Mouse (Mus musculus): ENCODE results near the gene Ulk3.

Ulk3 gene

GRCm38 (mm10) chr9:57589224-57590126, at the start of gene Ulk3:
Gene Ulk3 (plus strand): TSS chr9:57589452.
- DNase-seq (ENCODE audit: extremely low read depth, low read depth): peak; percentile 43

GRCm38 (mm10) chr9:57539550-57539949, 49.7 kb upstream of the Ulk3 start:
- no peak for DNase-seq (ENCODE audit: extremely low read depth, low read depth)

- DNase-seq (ENCODE audit: extremely low read depth, low read depth): no peak
Observed at GRCm38 (mm10) chr9:57541312-57541711, 47.9 kb upstream of the Ulk3 start.

GRCm38 (mm10) chr9:57543951-57544350, 45.3 kb upstream of the Ulk3 start:
- no peak for DNase-seq (ENCODE audit: extremely low read depth, low read depth)

- DNase-seq (ENCODE audit: extremely low read depth, low read depth): no peak
Observed at GRCm38 (mm10) chr9:57547287-57547686, 42.0 kb upstream of the Ulk3 start.

- no peak for DNase-seq (ENCODE audit: extremely low read depth, low read depth)
Observed at GRCm38 (mm10) chr9:57547869-57548268, 41.4 kb upstream of the Ulk3 start.

- no peak for DNase-seq (ENCODE audit: extremely low read depth, low read depth)
Observed at GRCm38 (mm10) chr9:57549186-57549585, 40.1 kb upstream of the Ulk3 start.

GRCm38 (mm10) chr9:57550126-57550862, 39.0 kb upstream of the Ulk3 start:
- DNase-seq (ENCODE audit: extremely low read depth, low read depth): no peak

- peak; percentile 48 for DNase-seq (ENCODE audit: extremely low read depth, low read depth)
Observed at GRCm38 (mm10) chr9:57552139-57552887, 36.9 kb upstream of the Ulk3 start, which contains the start of gene Mpi. Gene Mpi (minus strand): TSS chr9:57552763.

GRCm38 (mm10) chr9:57553119-57553518, 36.1 kb upstream of the Ulk3 start:
- DNase-seq (ENCODE audit: extremely low read depth, low read depth): no peak

GRCm38 (mm10) chr9:57554753-57555152, 34.5 kb upstream of the Ulk3 start:
- no peak for DNase-seq (ENCODE audit: extremely low read depth, low read depth)

- DNase-seq (ENCODE audit: extremely low read depth, low read depth): no peak
Observed at GRCm38 (mm10) chr9:57557215-57557614, 32.0 kb upstream of the Ulk3 start.

GRCm38 (mm10) chr9:57558625-57559024, 30.6 kb upstream of the Ulk3 start:
- DNase-seq (ENCODE audit: extremely low read depth, low read depth): no peak

- DNase-seq (ENCODE audit: extremely low read depth, low read depth): no peak
Observed at GRCm38 (mm10) chr9:57559568-57559967, 29.7 kb upstream of the Ulk3 start.

- DNase-seq (ENCODE audit: extremely low read depth, low read depth): no peak
Observed at GRCm38 (mm10) chr9:57560263-57560662, 29.0 kb upstream of the Ulk3 start.

- peak; percentile 89 for DNase-seq (ENCODE audit: extremely low read depth, low read depth)
Observed at GRCm38 (mm10) chr9:57560861-57561710, 28.2 kb upstream of the Ulk3 start, which contains the start of gene Scamp2. Gene Scamp2 (plus strand): TSS chr9:57560943.

GRCm38 (mm10) chr9:57561711-57562099, 27.5 kb upstream of the Ulk3 start:
- peak; percentile 55 for DNase-seq (ENCODE audit: extremely low read depth, low read depth)

GRCm38 (mm10) chr9:57562896-57563372, 26.3 kb upstream of the Ulk3 start:
- no peak for DNase-seq (ENCODE audit: extremely low read depth, low read depth)

- DNase-seq (ENCODE audit: extremely low read depth, low read depth): no peak
Observed at GRCm38 (mm10) chr9:57564609-57565008, 24.6 kb upstream of the Ulk3 start.

- no peak for DNase-seq (ENCODE audit: extremely low read depth, low read depth)
Observed at GRCm38 (mm10) chr9:57565741-57566221, 23.5 kb upstream of the Ulk3 start.

All from MEL-GATA-1-ER (cell line).